Mouse (Mus musculus): ENCODE measurements at regions not wholly inside any gene's neighbourhood (a gene's known extent, or its start where the extent isn't known, plus 50 kb on each side); places are given as distances from the start of the nearest gene placed in this dataset.
"Not testable (repeated sequence)": the region's sequence is repeated elsewhere in the genome, so short reads cannot be mapped to it uniquely, and the experiment has no call there.

GRCm38 (mm10) chr19:51355701-51356100, 677.3 kb upstream of the Sorcs1 start:
- no peak for DNase-seq (ENCODE audit: low read depth, low spot score)

- DNase-seq (ENCODE audit: low read depth, low spot score), result no peak
Measured at GRCm38 (mm10) chr19:51340491-51340890, 662.0 kb upstream of the Sorcs1 start.

GRCm38 (mm10) chr19:51330010-51330409, 651.6 kb upstream of the Sorcs1 start:
- no peak for DNase-seq (ENCODE audit: low read depth, low spot score)

DNA sequence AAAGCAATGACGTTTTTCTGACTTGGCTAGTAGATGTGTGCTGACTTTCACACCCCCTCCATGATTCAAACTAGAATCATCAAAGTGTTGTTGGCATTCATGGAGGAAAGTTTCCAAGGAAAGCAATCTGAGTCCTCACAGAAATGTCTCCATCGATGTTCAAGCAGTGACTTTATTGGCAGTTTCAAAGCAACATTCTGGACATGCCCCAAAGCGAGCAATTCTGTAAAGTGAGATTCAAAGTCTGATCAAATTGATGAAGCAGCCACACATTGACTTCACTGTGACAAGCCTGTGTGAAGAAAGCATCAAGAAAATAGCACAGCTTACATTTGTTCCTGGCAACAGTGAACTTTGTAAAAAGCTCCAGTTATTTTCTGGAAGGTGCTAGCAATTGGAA, 625.3 kb upstream of the Sorcs1 start:
- no peak for DNase-seq (ENCODE audit: low read depth, low spot score)

- DNase-seq (ENCODE audit: low read depth, low spot score), result not testable (repeated sequence)
Measured at GRCm38 (mm10) chr19:51296631-51297030, 618.2 kb upstream of the Sorcs1 start.

- no peak for DNase-seq (ENCODE audit: low read depth, low spot score)
Measured at GRCm38 (mm10) chr19:51268978-51269556, 590.6 kb upstream of the Sorcs1 start.

- no peak for DNase-seq (ENCODE audit: low read depth, low spot score)
Measured at GRCm38 (mm10) chr19:51240295-51240864, 561.9 kb upstream of the Sorcs1 start.

DNA sequence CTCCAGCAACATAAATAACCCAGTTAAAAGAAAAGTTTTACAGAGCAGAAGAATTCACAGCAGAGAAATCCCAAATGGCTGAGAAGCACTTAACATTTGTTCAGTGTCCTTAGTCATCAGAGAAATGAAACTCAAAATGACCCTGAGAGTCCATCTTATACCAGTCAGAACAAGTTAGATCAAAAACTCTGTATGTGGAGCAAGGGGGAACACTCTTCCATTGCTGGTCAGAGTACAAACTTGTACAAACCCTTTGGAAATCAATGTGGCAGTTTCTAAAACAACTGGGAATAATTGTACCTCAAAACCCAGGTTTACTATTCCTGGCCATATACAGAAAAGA, 559.7 kb upstream of the Sorcs1 start:
- no peak for DNase-seq (ENCODE audit: low read depth, low spot score)

DNA sequence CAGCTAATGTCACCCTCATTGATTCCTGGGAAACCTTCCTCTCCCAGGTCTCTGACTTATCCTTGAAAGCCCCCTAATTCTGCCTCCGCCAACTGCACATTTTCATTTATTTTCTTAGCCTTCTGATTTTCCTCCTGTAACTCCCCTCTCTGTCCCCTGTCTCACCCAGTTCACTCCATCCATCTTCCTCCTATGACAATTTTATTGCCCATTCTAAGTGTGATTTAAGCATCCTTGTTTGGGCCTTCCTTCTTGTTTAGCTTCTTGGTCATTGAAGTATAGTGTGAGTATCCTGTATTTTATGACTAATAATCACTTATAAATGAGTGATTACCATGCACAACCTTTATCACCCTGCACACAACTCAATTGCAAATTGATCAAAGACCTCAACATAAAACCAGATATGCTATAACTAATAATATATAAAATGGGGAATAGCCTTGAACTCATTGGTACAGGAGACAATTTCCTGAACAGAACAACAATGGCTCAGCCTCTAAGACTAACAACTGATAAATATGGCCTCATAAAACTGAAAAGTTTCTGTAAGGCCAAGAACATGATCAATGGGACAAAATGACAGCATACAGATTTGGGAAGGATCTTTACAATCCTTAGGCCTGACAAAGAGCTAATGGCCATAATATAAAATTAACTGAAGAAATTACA, 559.2 kb upstream of the Sorcs1 start:
- DNase-seq (ENCODE audit: low read depth, low spot score), result no peak

- no peak for DNase-seq (ENCODE audit: low read depth, low spot score)
Measured at GRCm38 (mm10) chr19:51232525-51232924, 554.1 kb upstream of the Sorcs1 start.

GRCm38 (mm10) chr19:51226932-51227331, 548.5 kb upstream of the Sorcs1 start:
- DNase-seq (ENCODE audit: low read depth, low spot score), result no peak

- peak; percentile 21 for DNase-seq (ENCODE audit: low read depth, low spot score)
Measured at GRCm38 (mm10) chr19:51201391-51201790, 522.9 kb upstream of the Sorcs1 start.

Data from retina, postnatal 7 days (tissue).